Mouse (Mus musculus) erythroblast, embryonic 14.5 days (primary cell): ENCODE data around the gene Insm2. TPM values are rescaled to one million over a fixed set of nuclear protein-coding genes. Genes with fewer than 3 reads are reported as not detected.
A peak's percentile ranks its signal among the peaks of the same experiment; 100 is the strongest.
"Not testable (repeated sequence)": the region's sequence is repeated elsewhere in the genome, so short reads cannot be mapped to it uniquely, and the experiment has no call there.

ENCODE experiments used
- H3K27me3 ChIP-seq: 2 replicates; pipeline ENCODE4 v1.6.1; 2012; ENCODE audit warnings: inconsistent platforms; ENCODE audit not compliant: control insufficient read depth
- H3K36me3 ChIP-seq: 2 replicates; pipeline ENCODE4 v1.6.1; 2012; ENCODE audit warnings: mild to moderate bottlenecking, inconsistent platforms; ENCODE audit not compliant: control insufficient read depth
- H3K4me1 ChIP-seq: 2 replicates; pipeline ENCODE4 v1.6.1; 2012; ENCODE audit warnings: inconsistent platforms; ENCODE audit not compliant: control insufficient read depth
- H3K4me3 ChIP-seq: replicated peaks from 2 replicates; pipeline ENCODE3; 2012; ENCODE audit warnings: moderate library complexity, mild to moderate bottlenecking, inconsistent platforms
- H3K9me3 ChIP-seq: 2 replicates; pipeline ENCODE4 v1.6.1; 2012; ENCODE audit warnings: low read length, inconsistent platforms, mixed read lengths; ENCODE audit not compliant: control insufficient read depth
- GATA1 ChIP-seq: IDR thresholded peaks from 2 replicates; pipeline ENCODE4 v1.6.1; 2012; ENCODE audit warnings: low read length, inconsistent platforms, mixed read lengths
- TAL1 ChIP-seq: IDR thresholded peaks from 3 replicates; pipeline ENCODE4 v1.6.1; 2012; ENCODE audit warnings: low read length, inconsistent platforms, mixed read lengths
- polyA plus RNA-seq: library from polyadenylated mRNA; stranded (reverse); fragments of >175 nt; gene quantifications from 2 replicates; pipeline ENCODE4 v1.2.3, GENCODE M21; 2012

Insm2 gene
- not detected in 2 replicates for polyA plus RNA-seq

DNA sequence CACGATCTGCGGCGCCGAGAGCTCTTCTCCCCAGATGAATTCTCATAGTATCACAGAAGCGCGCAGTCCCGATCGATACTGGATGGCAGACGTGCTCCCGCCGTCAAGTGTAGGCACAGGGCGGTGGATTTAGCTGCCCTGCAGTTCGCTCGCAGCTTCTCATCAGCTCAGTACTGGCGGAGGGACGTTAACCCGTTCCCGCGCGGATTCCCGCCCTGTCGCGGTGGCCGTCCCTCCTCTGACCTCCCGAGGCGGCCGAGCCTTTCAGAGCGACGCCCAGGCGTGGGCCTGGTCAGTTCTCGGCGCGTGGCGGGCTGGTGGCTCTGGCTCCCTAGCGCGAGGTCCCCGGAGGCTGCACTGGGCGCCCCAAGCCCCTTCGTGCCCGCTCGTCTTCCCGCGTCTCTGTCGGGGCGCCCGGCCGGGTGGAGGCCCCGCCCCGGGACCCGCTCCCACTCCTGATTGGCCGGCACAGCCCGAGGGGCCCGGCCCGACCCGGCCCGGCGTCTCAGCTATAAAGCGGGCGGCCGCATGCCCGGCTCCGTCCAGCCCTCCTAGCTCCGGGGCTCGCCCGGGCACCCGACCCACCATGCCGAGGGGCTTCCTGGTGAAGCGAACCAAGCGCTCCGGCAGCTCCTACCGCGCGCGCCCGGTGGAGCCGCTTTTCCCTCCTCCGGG, at the start of gene Insm2:
Gene Insm2 (plus strand): TSS at position 541 of the 675 bp plus-strand sequence.
- H3K36me3 ChIP-seq = peaks cover 3% of the 10 kb centered on the region
- H3K4me1 ChIP-seq = peaks cover 21% of the 10 kb centered on the region
- TF ChIP-seq GATA1 (no peak), TAL1 (no peak)
- H3K4me3 ChIP-seq = peak within 1 kb of the TSS; percentile 37
- H3K27me3 ChIP-seq = peaks cover 66% of the 10 kb centered on the region
- H3K9me3 ChIP-seq = peaks cover 5% of the 10 kb centered on the region; the same call in 1 of the 2 replicates

GRCm38 (mm10) chr12:55554901-55555300, 44.3 kb upstream of the Insm2 start:
- not testable (repeated sequence) for H3K4me1 ChIP-seq

GRCm38 (mm10) chr12:55557866-55558265, 41.4 kb upstream of the Insm2 start:
- TF ChIP-seq GATA1 (no peak), TAL1 (no peak)
- no peaks in the 10 kb centered on the region for H3K9me3 ChIP-seq
- no peaks in the 10 kb centered on the region for H3K36me3 ChIP-seq
- peaks cover 3% of the 10 kb centered on the region; the same call in 1 of the 2 replicates for H3K4me1 ChIP-seq
- no peak overlapping the region for H3K4me3 ChIP-seq
- H3K27me3 ChIP-seq = no peaks in the 10 kb centered on the region

More at GRCm38 (mm10) chr12:55554901-55555300, 44.3 kb upstream of the Insm2 start:
- H3K4me3 ChIP-seq, H3K36me3 ChIP-seq, H3K9me3 ChIP-seq, H3K27me3 ChIP-seq: not testable (repeated sequence)

GRCm38 (mm10) chr12:55559184-55559855, 39.9 kb upstream of the Insm2 start:
- H3K9me3 ChIP-seq = no peaks in the 10 kb centered on the region
- no peaks in the 10 kb centered on the region for H3K36me3 ChIP-seq
- peaks cover 3% of the 10 kb centered on the region; the same call in 1 of the 2 replicates for H3K4me1 ChIP-seq
- no peaks in the 10 kb centered on the region for H3K27me3 ChIP-seq
- no peak overlapping the region for H3K4me3 ChIP-seq
- TF ChIP-seq TAL1 = no peak
- no peak for TF ChIP-seq GATA1

- Histone ChIP-seq H3K27me3 (no peaks in the 10 kb centered on the region), H3K4me3 (peak overlapping the region; percentile 34), H3K36me3 (no peaks in the 10 kb centered on the region), H3K4me1 (peaks cover 3% of the 10 kb centered on the region; the same call in 1 of the 2 replicates), H3K9me3 (peaks cover 2% of the 10 kb centered on the region; the same call in 1 of the 2 replicates)
- TF ChIP-seq GATA1 (no peak), TAL1 (no peak)
Measured at GRCm38 (mm10) chr12:55560025-55560690, 39.1 kb upstream of the Insm2 start.

GRCm38 (mm10) chr12:55563742-55564141, 35.5 kb upstream of the Insm2 start:
- Histone ChIP-seq H3K9me3 (peaks cover 6% of the 10 kb centered on the region; the same call in 1 of the 2 replicates), H3K27me3 (no peaks in the 10 kb centered on the region), H3K36me3 (no peaks in the 10 kb centered on the region), H3K4me1 (peaks cover 3% of the 10 kb centered on the region; the same call in 1 of the 2 replicates), H3K4me3 (no peak overlapping the region)
- TF ChIP-seq TAL1 (no peak), GATA1 (no peak)

GRCm38 (mm10) chr12:55564187-55564963, 34.9 kb upstream of the Insm2 start:
- Histone ChIP-seq H3K27me3 (no peaks in the 10 kb centered on the region), H3K36me3 (no peaks in the 10 kb centered on the region), H3K4me1 (peaks cover 3% of the 10 kb centered on the region; the same call in 1 of the 2 replicates), H3K4me3 (no peak overlapping the region), H3K9me3 (peaks cover 6% of the 10 kb centered on the region; the same call in 1 of the 2 replicates)
- TF ChIP-seq GATA1 = no peak

DNA sequence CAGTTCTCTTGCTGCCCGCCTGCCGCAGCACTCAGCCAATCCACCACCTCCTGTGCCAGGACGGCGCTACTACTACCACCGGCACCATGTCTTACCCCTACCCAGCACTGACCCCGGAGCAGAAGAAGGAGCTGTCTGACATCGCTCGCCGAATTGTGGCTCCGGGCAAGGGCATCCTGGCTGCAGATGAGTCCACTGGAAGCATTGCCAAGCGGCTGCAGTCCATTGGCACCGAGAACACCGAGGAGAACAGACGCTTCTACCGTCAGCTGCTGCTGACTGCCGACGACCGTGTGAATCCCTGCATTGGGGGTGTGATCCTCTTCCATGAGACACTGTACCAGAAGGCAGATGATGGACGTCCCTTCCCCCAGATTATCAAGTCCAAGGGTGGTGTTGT, 34.0 kb upstream of the Insm2 start, which contains the start of gene Aldoart2:
Gene Aldoart2 (plus strand): TSS at position 34 of the 400 bp plus-strand sequence.
- TF ChIP-seq GATA1 (no peak), TAL1 (no peak)

More for the DNA sequence above, 34.0 kb upstream of the Insm2 start, which contains the start of gene Aldoart2:
- H3K27me3 ChIP-seq = no peaks in the 10 kb centered on the region
- peaks cover 6% of the 10 kb centered on the region; the same call in 1 of the 2 replicates for H3K9me3 ChIP-seq
- H3K4me3 ChIP-seq = no peak within 1 kb of the TSS
- peaks cover 2% of the 10 kb centered on the region; the same call in 1 of the 2 replicates for H3K4me1 ChIP-seq
- H3K36me3 ChIP-seq = no peaks in the 10 kb centered on the region
